Mouse (Mus musculus) G1E (cell line): ENCODE measurements at regions not wholly inside any gene's neighbourhood (a gene's known extent, or its start where the extent isn't known, plus 50 kb on each side); places are given as distances from the start of the nearest gene placed in this dataset.

Experiments
- ATAC-seq: 2 replicates; pipeline ENCODE4 v1.8.0; 2016; ENCODE audit warnings: mild to moderate bottlenecking; ENCODE audit not compliant: insufficient number of reproducible peaks, poor library complexity, low FRiP score, severe bottlenecking; ENCODE audit errors: extremely low read depth
- DNase-seq: peaks from one replicate; pipeline ENCODE4 v3.0.0; 2012; ENCODE audit warnings: low spot score
- H3K27me3 ChIP-seq: 2 replicates; pipeline ENCODE4 v1.6.1; 2012; ENCODE audit warnings: mild to moderate bottlenecking, low read length, inconsistent platforms; ENCODE audit not compliant: insufficient read depth
- H3K36me3 ChIP-seq: replicated peaks from 2 replicates; pipeline ENCODE3; 2012; ENCODE audit warnings: mild to moderate bottlenecking, inconsistent platforms
- H3K4me1 ChIP-seq: 2 replicates; pipeline ENCODE4 v1.6.1; 2012; ENCODE audit warnings: low read depth, low read length, inconsistent platforms, mixed read lengths; ENCODE audit not compliant: insufficient read depth
- H3K4me3 ChIP-seq: 2 replicates; pipeline ENCODE4 v1.5.1; 2012; ENCODE audit warnings: low read depth, mild to moderate bottlenecking, inconsistent platforms, low read length, moderate library complexity, mixed read lengths
- H3K9me3 ChIP-seq: replicated peaks from 2 replicates; pipeline ENCODE4 v1.6.1; 2012; ENCODE audit warnings: inconsistent platforms
- CTCF ChIP-seq: IDR thresholded peaks from 2 replicates; pipeline ENCODE4 v1.5.1; 2012; ENCODE audit warnings: low read depth, low read length, inconsistent platforms, mixed read lengths
- GATA1 ChIP-seq: IDR thresholded peaks from 2 replicates; pipeline ENCODE4 v1.6.1; 2012; ENCODE audit warnings: borderline replicate concordance, low read length, inconsistent platforms, mixed read lengths
- GATA2 ChIP-seq: IDR thresholded peaks from 2 replicates; pipeline ENCODE4 v1.6.1; 2012; ENCODE audit warnings: low read depth, low read length, inconsistent platforms, borderline replicate concordance
- POLR2AphosphoS5 ChIP-seq: IDR thresholded peaks from 2 replicates; pipeline ENCODE4 v1.6.1; 2012; ENCODE audit warnings: low read depth, low read length, inconsistent platforms; ENCODE audit not compliant: insufficient replicate concordance
- TAL1 ChIP-seq: conservative IDR thresholded peaks from 2 replicates; pipeline ENCODE4 v1.6.1; 2012; ENCODE audit warnings: low read depth, low read length, inconsistent platforms, mixed read lengths

- TF ChIP-seq GATA2 (no peak), POLR2AphosphoS5 (no peak), CTCF (no peak), TAL1 (no peak), GATA1 (no peak)
- Histone ChIP-seq H3K4me3 (no peak overlapping the region), H3K4me1 (no peaks in the 10 kb centered on the region), H3K36me3 (no peaks in the 10 kb centered on the region), H3K27me3 (no peaks in the 10 kb centered on the region; the same call in 1 of the 2 replicates), H3K9me3 (peaks cover 50% of the 10 kb centered on the region)
- DNase-seq (no peak), ATAC-seq (no peak)
These were observed 159.3 kb downstream of the Gxylt1 start for GRCm38 (mm10) chr15:93115674-93116102.

GRCm38 (mm10) chr15:93104936-93105335, 170.0 kb downstream of the Gxylt1 start:
- TF ChIP-seq TAL1: no peak
- TF ChIP-seq GATA1: no peak
- TF ChIP-seq CTCF: no peak
- TF ChIP-seq GATA2: no peak
- TF ChIP-seq POLR2AphosphoS5: no peak
- Histone ChIP-seq H3K9me3 (peaks cover 27% of the 10 kb centered on the region), H3K27me3 (no peaks in the 10 kb centered on the region), H3K36me3 (no peaks in the 10 kb centered on the region), H3K4me3 (no peak overlapping the region), H3K4me1 (no peaks in the 10 kb centered on the region)
- ATAC-seq (no peak), DNase-seq (no peak)

- peaks cover 33% of the 10 kb centered on the region for H3K9me3 ChIP-seq
- ATAC-seq: no peak
These were observed 171.6 kb downstream of the Gxylt1 start for GRCm38 (mm10) chr15:93103426-93103825.

GRCm38 (mm10) chr15:93101881-93102280, 173.1 kb downstream of the Gxylt1 start:
- ATAC-seq (no peak), DNase-seq (no peak)
- no peak for TF ChIP-seq GATA1
- no peak for TF ChIP-seq CTCF
- TF ChIP-seq POLR2AphosphoS5: no peak
- no peak for TF ChIP-seq TAL1
- no peak for TF ChIP-seq GATA2
- Histone ChIP-seq H3K9me3 (peaks cover 37% of the 10 kb centered on the region), H3K27me3 (no peaks in the 10 kb centered on the region), H3K4me3 (no peak overlapping the region), H3K4me1 (no peaks in the 10 kb centered on the region), H3K36me3 (no peaks in the 10 kb centered on the region)

More at GRCm38 (mm10) chr15:93103426-93103825, 171.6 kb downstream of the Gxylt1 start:
- DNase-seq: no peak
- TF ChIP-seq POLR2AphosphoS5: no peak
- no peak for TF ChIP-seq GATA1
- no peaks in the 10 kb centered on the region for H3K36me3 ChIP-seq
- H3K4me1 ChIP-seq: no peaks in the 10 kb centered on the region
- H3K4me3 ChIP-seq: no peak overlapping the region
- no peaks in the 10 kb centered on the region for H3K27me3 ChIP-seq

GRCm38 (mm10) chr15:93100837-93101236, 174.1 kb downstream of the Gxylt1 start:
- no peak overlapping the region for H3K4me3 ChIP-seq
- no peak for DNase-seq
- no peak for ATAC-seq
- peaks cover 46% of the 10 kb centered on the region for H3K9me3 ChIP-seq
- H3K36me3 ChIP-seq: no peaks in the 10 kb centered on the region
- H3K27me3 ChIP-seq: no peaks in the 10 kb centered on the region
- no peaks in the 10 kb centered on the region for H3K4me1 ChIP-seq
- TF ChIP-seq GATA1 (no peak), TAL1 (no peak), GATA2 (no peak), POLR2AphosphoS5 (no peak), CTCF (no peak)

GRCm38 (mm10) chr15:93099840-93100239, 175.1 kb downstream of the Gxylt1 start:
- Histone ChIP-seq H3K4me3 (no peak overlapping the region), H3K27me3 (no peaks in the 10 kb centered on the region), H3K9me3 (peaks cover 45% of the 10 kb centered on the region), H3K4me1 (no peaks in the 10 kb centered on the region), H3K36me3 (no peaks in the 10 kb centered on the region)
- DNase-seq (no peak), ATAC-seq (no peak)
- no peak for TF ChIP-seq POLR2AphosphoS5
- no peak for TF ChIP-seq CTCF
- TF ChIP-seq GATA2: no peak
- TF ChIP-seq TAL1: no peak
- no peak for TF ChIP-seq GATA1

- Histone ChIP-seq H3K4me3 (no peak overlapping the region), H3K36me3 (no peaks in the 10 kb centered on the region), H3K9me3 (peaks cover 47% of the 10 kb centered on the region), H3K4me1 (no peaks in the 10 kb centered on the region), H3K27me3 (no peaks in the 10 kb centered on the region)
- no peak for ATAC-seq
- DNase-seq: no peak
- TF ChIP-seq CTCF (no peak), GATA2 (no peak), TAL1 (no peak)
These were observed 178.6 kb downstream of the Gxylt1 start for GRCm38 (mm10) chr15:93096335-93096734.
